Mouse (Mus musculus) CH12.LX (cell line): ENCODE measurements around the gene Unc13a. TPM values are rescaled to one million over a fixed set of nuclear protein-coding genes. Genes with fewer than 3 reads are reported as not detected.

Source experiments
- DNase-seq: peaks from one replicate; pipeline ENCODE4 v3.0.0-alpha.2; 2013; ENCODE audit errors: extremely low read depth
- H3K27ac ChIP-seq: 2 replicates; pipeline ENCODE4 v1.5.1; 2012; ENCODE audit warnings: low read depth, mild to moderate bottlenecking, control low read depth, moderate library complexity; ENCODE audit not compliant: insufficient read depth
- H3K27me3 ChIP-seq: replicated peaks from 2 replicates; pipeline ENCODE3; 2012; ENCODE audit warnings: inconsistent platforms
- H3K36me3 ChIP-seq, 2 experiments: replicated peaks in 1 of 2; 2 replicates each; pipeline versions ENCODE3 to v1.6.1; 2012; ENCODE audit warnings: inconsistent platforms in 1 of 2, low read length in 1 of 2, mild to moderate bottlenecking in 1 of 2, mixed read lengths in 1 of 2, moderate library complexity in 1 of 2; ENCODE audit not compliant: control insufficient read depth in 1 of 2, insufficient read depth in 1 of 2
- H3K4me1 ChIP-seq, 2 experiments: 2 replicates each; pipeline ENCODE4 v1.6.1; 2012; ENCODE audit warnings: inconsistent platforms in 1 of 2, moderate library complexity in 1 of 2; ENCODE audit not compliant: insufficient read depth in 2 of 2, control insufficient read depth in 1 of 2
- H3K4me2 ChIP-seq: 2 replicates; pipeline ENCODE4 v1.6.1; 2012; ENCODE audit warnings: low read depth, mild to moderate bottlenecking, control low read depth; ENCODE audit not compliant: poor library complexity, insufficient read depth, severe bottlenecking
- H3K4me3 ChIP-seq, 3 experiments: fragments of 150-350 bp in 1 of 3; sonication (generic) in 1 of 3; replicated peaks in 1 of 3; 2 replicates each; pipeline versions ENCODE3 to v1.5.1; 2011 to 2012; ENCODE audit warnings: low read depth in 2 of 3, low read length in 2 of 3, mild to moderate bottlenecking in 2 of 3, moderate library complexity in 2 of 3, control low read depth in 1 of 3, improper control_type of control experiment in 1 of 3, inconsistent platforms in 1 of 3, mixed read lengths in 1 of 3; ENCODE audit not compliant: poor library complexity in 1 of 3
- H3K79me2 ChIP-seq: replicated peaks from 2 replicates; pipeline ENCODE4 v1.6.1; 2012; ENCODE audit warnings: mild to moderate bottlenecking, moderate library complexity; ENCODE audit not compliant: control insufficient read depth, poor library complexity, insufficient read depth, severe bottlenecking; ENCODE audit errors: extremely low read depth
- H3K9ac ChIP-seq: 2 replicates; pipeline ENCODE4 v1.6.1; 2012; ENCODE audit warnings: low read depth, mild to moderate bottlenecking, control low read depth, moderate library complexity; ENCODE audit not compliant: insufficient read depth
- H3K9me3 ChIP-seq: replicated peaks from 2 replicates; pipeline ENCODE3; 2012; ENCODE audit warnings: low read length, inconsistent platforms, mixed read lengths
- BHLHE40 ChIP-seq: IDR thresholded peaks from 2 replicates; pipeline ENCODE4 v1.6.1; 2011; ENCODE audit warnings: mild to moderate bottlenecking, low read depth, low read length, improper control_type of control experiment
- CHD1 ChIP-seq: IDR thresholded peaks from 2 replicates; pipeline ENCODE4 v1.6.1; 2012; ENCODE audit warnings: low read depth, low read length, improper control_type of control experiment, inconsistent platforms
- CHD2 ChIP-seq: IDR thresholded peaks from 2 replicates; pipeline ENCODE4 v1.6.1; 2011; ENCODE audit warnings: low read length, improper control_type of control experiment
- CTCF ChIP-seq, 2 experiments: IDR thresholded peaks in 1 of 2; conservative IDR thresholded peaks in 1 of 2; 2 replicates each; pipeline ENCODE4 v1.5.1; 2011 to 2012; ENCODE audit warnings: low read depth in 2 of 2, low read length in 2 of 2, improper control_type of control experiment in 1 of 2, inconsistent platforms in 1 of 2, mild to moderate bottlenecking in 1 of 2, moderate library complexity in 1 of 2
- E2F4 ChIP-seq: IDR thresholded peaks from 2 replicates; pipeline ENCODE4 v1.6.1; 2011; ENCODE audit warnings: low read depth, low read length, improper control_type of control experiment; ENCODE audit not compliant: insufficient replicate concordance
- ELF1 ChIP-seq: IDR thresholded peaks from 2 replicates; pipeline ENCODE4 v1.6.1; 2014; ENCODE audit warnings: low read depth, mild to moderate bottlenecking, inconsistent platforms, low read length, improper control_type of control experiment
- EP300 ChIP-seq: IDR thresholded peaks from 2 replicates; pipeline ENCODE4 v1.6.1; 2011; ENCODE audit warnings: low read length, improper control_type of control experiment
- ETS1 ChIP-seq: conservative IDR thresholded peaks from 2 replicates; pipeline ENCODE4 v1.6.1; 2012; ENCODE audit warnings: low read depth, mild to moderate bottlenecking, inconsistent platforms, low read length, improper control_type of control experiment, moderate library complexity
- GABPA ChIP-seq: IDR thresholded peaks from 2 replicates; pipeline ENCODE4 v1.6.1; 2012; ENCODE audit warnings: low read depth, low read length, improper control_type of control experiment, inconsistent platforms; ENCODE audit not compliant: insufficient replicate concordance
- HCFC1 ChIP-seq: IDR thresholded peaks from 2 replicates; pipeline ENCODE4 v1.6.1; 2012; ENCODE audit warnings: low read depth, mild to moderate bottlenecking, inconsistent platforms, low read length, improper control_type of control experiment
- IRF4 ChIP-seq: IDR thresholded peaks from 2 replicates; pipeline ENCODE4 v1.6.1; 2014; ENCODE audit warnings: low read depth, mild to moderate bottlenecking, inconsistent platforms, low read length, improper control_type of control experiment
- JUN ChIP-seq: IDR thresholded peaks from 2 replicates; pipeline ENCODE4 v1.6.1; 2011; ENCODE audit warnings: low read depth, mild to moderate bottlenecking, low read length, improper control_type of control experiment, moderate library complexity; ENCODE audit not compliant: insufficient read depth
- JUND ChIP-seq: conservative IDR thresholded peaks from 2 replicates; pipeline ENCODE4 v1.6.1; 2011; ENCODE audit warnings: low read depth, low read length, improper control_type of control experiment
- KAT2A ChIP-seq: IDR thresholded peaks from 2 replicates; pipeline ENCODE4 v1.6.1; 2012; ENCODE audit warnings: low read length, improper control_type of control experiment, inconsistent platforms; ENCODE audit not compliant: insufficient replicate concordance
- MAFK ChIP-seq: IDR thresholded peaks from 2 replicates; pipeline ENCODE4 v1.6.1; 2011; ENCODE audit warnings: low read length, improper control_type of control experiment; ENCODE audit not compliant: insufficient replicate concordance
- MAX ChIP-seq: IDR thresholded peaks from 2 replicates; pipeline ENCODE4 v1.6.1; 2011; ENCODE audit warnings: low read length, improper control_type of control experiment
- MAZ ChIP-seq: IDR thresholded peaks from 2 replicates; pipeline ENCODE4 v1.6.1; 2012; ENCODE audit warnings: low read depth, mild to moderate bottlenecking, inconsistent platforms, low read length, improper control_type of control experiment, moderate library complexity
- MEF2A ChIP-seq: IDR thresholded peaks from 2 replicates; pipeline ENCODE4 v1.6.1; 2014; ENCODE audit warnings: low read depth, mild to moderate bottlenecking, inconsistent platforms, low read length, improper control_type of control experiment, borderline replicate concordance
- MXI1 ChIP-seq: IDR thresholded peaks from 2 replicates; pipeline ENCODE4 v1.6.1; 2011; ENCODE audit warnings: mild to moderate bottlenecking, low read depth, low read length, improper control_type of control experiment
- MYC ChIP-seq: IDR thresholded peaks from 2 replicates; pipeline ENCODE4 v1.6.1; 2011; ENCODE audit warnings: low read depth, mild to moderate bottlenecking, improper control_type of control experiment, low read length
- NELFE ChIP-seq: IDR thresholded peaks from 2 replicates; pipeline ENCODE4 v1.6.1; 2011; ENCODE audit warnings: low read depth, low read length, improper control_type of control experiment
- NRF1 ChIP-seq: IDR thresholded peaks from 2 replicates; pipeline ENCODE4 v1.6.1; 2014; ENCODE audit warnings: low read depth, mild to moderate bottlenecking, inconsistent platforms, low read length, improper control_type of control experiment, moderate library complexity
- PAX5 ChIP-seq: IDR thresholded peaks from 2 replicates; pipeline ENCODE4 v1.6.1; 2012; ENCODE audit warnings: low read length, inconsistent platforms, mixed read lengths
- POLR2A ChIP-seq: IDR thresholded peaks from 2 replicates; pipeline ENCODE4 v1.6.1; 2011; ENCODE audit warnings: low read depth, mild to moderate bottlenecking, improper control_type of control experiment, low read length
- POLR2AphosphoS2 ChIP-seq: IDR thresholded peaks from 2 replicates; pipeline ENCODE4 v1.6.1; 2011; ENCODE audit warnings: low read depth, low read length, improper control_type of control experiment
- RAD21 ChIP-seq: IDR thresholded peaks from 2 replicates; pipeline ENCODE4 v1.6.1; 2011; ENCODE audit warnings: low read depth, mild to moderate bottlenecking, low read length, improper control_type of control experiment, moderate library complexity
- RCOR1 ChIP-seq: conservative IDR thresholded peaks from 2 replicates; pipeline ENCODE4 v1.6.1; 2012; ENCODE audit warnings: low read depth, mild to moderate bottlenecking, inconsistent platforms, low read length, improper control_type of control experiment
- SIN3A ChIP-seq: IDR thresholded peaks from 2 replicates; pipeline ENCODE4 v1.6.1; 2012; ENCODE audit warnings: low read length, improper control_type of control experiment, inconsistent platforms
- SMC3 ChIP-seq: IDR thresholded peaks from 2 replicates; pipeline ENCODE4 v1.6.1; 2011; ENCODE audit warnings: low read depth, low read length, improper control_type of control experiment
- TBP ChIP-seq: conservative IDR thresholded peaks from 2 replicates; pipeline ENCODE4 v1.6.1; 2011; ENCODE audit warnings: low read depth, low read length, improper control_type of control experiment
- TCF12 ChIP-seq: IDR thresholded peaks from 2 replicates; pipeline ENCODE4 v1.6.1; 2014; ENCODE audit warnings: low read depth, mild to moderate bottlenecking, inconsistent platforms, low read length, improper control_type of control experiment
- UBTF ChIP-seq: IDR thresholded peaks from 2 replicates; pipeline ENCODE4 v1.6.1; 2012; ENCODE audit warnings: low read depth, mild to moderate bottlenecking, inconsistent platforms, low read length, improper control_type of control experiment, moderate library complexity
- USF1 ChIP-seq: IDR thresholded peaks from 2 replicates; pipeline ENCODE4 v1.6.1; 2014; ENCODE audit warnings: low read depth, mild to moderate bottlenecking, inconsistent platforms, low read length, improper control_type of control experiment
- USF2 ChIP-seq: conservative IDR thresholded peaks from 2 replicates; pipeline ENCODE4 v1.6.1; 2011; ENCODE audit warnings: low read depth, low read length, improper control_type of control experiment
- ZC3H11A ChIP-seq: IDR thresholded peaks from 2 replicates; pipeline ENCODE4 v1.6.1; 2012; ENCODE audit warnings: low read depth, mild to moderate bottlenecking, inconsistent platforms, low read length, improper control_type of control experiment
- ZKSCAN1 ChIP-seq: IDR thresholded peaks from 2 replicates; pipeline ENCODE4 v1.6.1; 2012; ENCODE audit warnings: low read depth, inconsistent platforms, low read length, improper control_type of control experiment, borderline replicate concordance
- ZMIZ1 ChIP-seq: IDR thresholded peaks from 2 replicates; pipeline ENCODE4 v1.6.1; 2012; ENCODE audit warnings: low read depth, mild to moderate bottlenecking, inconsistent platforms, low read length, improper control_type of control experiment
- ZNF384 ChIP-seq: IDR thresholded peaks from 2 replicates; pipeline ENCODE4 v1.6.1; 2012; ENCODE audit warnings: low read depth, low read length, improper control_type of control experiment, inconsistent platforms
- dilution Hi-C: fragments of 300-500 bp; cut with MboI; formaldehyde crosslinking; loops from 2 replicates; pipeline ENCODE4 v1.14.3; 2020; ENCODE audit warnings: low sequenced_read_pairs; ENCODE audit not compliant: extremely low pct_unique_long_range_greater_than_20kb, extremely low pct_ligation_motif_present
- in situ Hi-C: fragments of 300-500 bp; cut with MboI; formaldehyde crosslinking; loops from 3 replicates; pipeline ENCODE4 v1.14.3; 2019; ENCODE audit warnings: low sequenced_read_pairs, low pct_ligation_motif_present, low pct_unique_long_range_greater_than_20kb, mixed read lengths
- polyA plus RNA-seq: library from polyadenylated mRNA; unstranded; fragments of >175 nt; gene quantifications from 2 replicates; pipeline ENCODE4 v1.2.1, GENCODE M21; 2012; ENCODE audit warnings: low read depth; ENCODE audit not compliant: insufficient read length
- total RNA-seq, 2 experiments: library from RNA; depleted of rRNA; stranded (reverse); fragments of 300-350 nt in 1 of 2; fragments of >200 nt in 1 of 2; gene quantifications; 2 replicates each; pipeline ENCODE4 v1.2.3; 2012 to 2014

Unc13a gene
- total and polyA plus RNA-seq, 3 experiments, result 0.68 to 2.1 (median 1.0) TPM

- Histone ChIP-seq H3K4me2 (peak overlapping the region; percentile 84), H3K79me2 (no peaks in the 10 kb centered on the region), H3K9me3 (peaks cover 32% of the 10 kb centered on the region), H3K27ac (peak overlapping the region; percentile 99), H3K27me3 (no peaks in the 10 kb centered on the region), H3K9ac (no peak overlapping the region), H3K4me1 (peaks cover 42 to 66% of the 10 kb centered on the region in 2 experiments), H3K36me3 (peaks cover 36 to 70% of the 10 kb centered on the region in 2 experiments), H3K4me3 (no peak overlapping the region)
- in situ Hi-C loops (no loop called here), dilution Hi-C loops (no loop called here)
- TF ChIP-seq ZKSCAN1 (no peak), EP300 (no peak), KAT2A (no peak), ELF1 (no peak), ZMIZ1 (no peak), USF2 (no peak), JUND (no peak), RAD21 (no peak), JUN (no peak), CTCF (conservative IDR thresholded peaks at IDR 0.05 in 1 of 2, IDR thresholded peaks at IDR 0.05 in 1 of 2; ENCODE audit: low read depth in 2 of 2, low read length in 2 of 2) (no peak), BHLHE40 (peak; percentile 84), MAX (peak; percentile 68), CHD2 (no peak), ZC3H11A (no peak), POLR2AphosphoS2 (no peak), IRF4 (no peak), MAZ (no peak), RCOR1 (no peak), ZNF384 (peak; percentile 87), MYC (no peak), HCFC1 (no peak), NELFE (no peak), MAFK (no peak), SIN3A (no peak; the same call in 1 of the 2 replicates), TBP (no peak), MXI1 (peak; percentile 14; the same call in 1 of the 2 replicates), TCF12 (no peak), GABPA (no peak), UBTF (no peak), POLR2A (no peak), PAX5 (no peak), NRF1 (no peak), SMC3 (no peak), CHD1 (no peak), ETS1 (no peak), USF1 (peak; percentile 48), MEF2A (no peak), E2F4 (no peak)
- DNase-seq, result no peak
Measured at GRCm38 (mm10) chr8:71626753-71627152, 44.8 kb downstream of the Unc13a start.
